Mouse (Mus musculus): ENCODE results near the gene Cd320. TPM values are rescaled to one million over a fixed set of nuclear protein-coding genes. Genes with fewer than 3 reads are reported as not detected.
"Not testable (repeated sequence)": the region's sequence is repeated elsewhere in the genome, so short reads cannot be mapped to it uniquely, and the experiment has no call there.

Gene Cd320
- total RNA-seq, 2 experiments from 2014 or later, result 1.5 to 4.0 TPM

GRCm38 (mm10) chr17:33892429-33892828 lies 49.5 kb downstream of the Cd320 start:
- ATAC-seq (ENCODE audit: poor library complexity, severe bottlenecking), result no peak

GRCm38 (mm10) chr17:33893011-33893410 lies 50.1 kb downstream of the Cd320 start:
- ATAC-seq (ENCODE audit: poor library complexity, severe bottlenecking), result not testable (repeated sequence)

GRCm38 (mm10) chr17:33897114-33897794 lies 54.4 kb downstream of the Cd320 start:
- ATAC-seq (ENCODE audit: poor library complexity, severe bottlenecking), result peak; percentile 59; the same call in 1 of the 2 replicates

GRCm38 (mm10) chr17:33898193-33898592 lies 55.3 kb downstream of the Cd320 start:
- ATAC-seq (ENCODE audit: poor library complexity, severe bottlenecking), result not testable (repeated sequence)

Other genes starting within 250 kb of the Cd320 start
- gene Zfp414, start 214.0 kb upstream of the Cd320 start, total RNA-seq (2015), result 63.1 and 65.6 TPM in 2 replicates
- 29.2 and 29.4 TPM in 2 replicates for gene Zfp414, start 214.0 kb upstream of the Cd320 start, total RNA-seq (2017)
- gene Pram1, start 205.0 kb upstream of the Cd320 start, total RNA-seq (2015), result 111 and 127 TPM in 2 replicates
- gene Pram1, start 205.0 kb upstream of the Cd320 start, total RNA-seq (2017), result 29.6 and 34.3 TPM in 2 replicates
- 362 and 391 TPM in 2 replicates for gene Hnrnpm, start 156.2 kb upstream of the Cd320 start, total RNA-seq (2015)
- 264 and 265 TPM in 2 replicates for gene Hnrnpm, start 156.2 kb upstream of the Cd320 start, total RNA-seq (2017)
- 51.4 and 64.2 TPM in 2 replicates for gene March2, start 124.4 kb upstream of the Cd320 start, total RNA-seq (2015)
- 42.7 and 46.6 TPM in 2 replicates for gene March2, start 124.4 kb upstream of the Cd320 start, total RNA-seq (2017)
- 94.0 and 104 TPM in 2 replicates for gene Rab11b, start 82.6 kb upstream of the Cd320 start, total RNA-seq (2015)
- 26.7 and 41.1 TPM in 2 replicates for gene Rab11b, start 82.6 kb upstream of the Cd320 start, total RNA-seq (2017)
- 0.59 and 0.80 TPM in 2 replicates for gene Angptl4, start 61.3 kb upstream of the Cd320 start, total RNA-seq (2015)
- gene Angptl4, start 61.3 kb upstream of the Cd320 start, total RNA-seq (2017), result 0.33 and 0.73 TPM in 2 replicates
- 12.3 and 16.2 TPM in 2 replicates for gene Kank3, start 32.6 kb upstream of the Cd320 start, total RNA-seq (2015)
- 13.5 and 14.8 TPM in 2 replicates for gene Kank3, start 32.6 kb upstream of the Cd320 start, total RNA-seq (2017)
- gene Rps28, start 18.5 kb upstream of the Cd320 start, total RNA-seq (2015), result 875 and 928 TPM in 2 replicates
- gene Rps28, start 18.5 kb upstream of the Cd320 start, total RNA-seq (2017), result 2,242 and 2,459 TPM in 2 replicates
- 150 and 160 TPM in 2 replicates for gene Ndufa7, start 18.5 kb upstream of the Cd320 start, total RNA-seq (2015)
- gene Ndufa7, start 18.5 kb upstream of the Cd320 start, total RNA-seq (2017), result 110 and 139 TPM in 2 replicates
- gene Gm7029, start 30.7 kb downstream of the Cd320 start, total RNA-seq (2015), result not detected in 2 replicates
- not detected in 2 replicates for gene Gm7029, start 30.7 kb downstream of the Cd320 start, total RNA-seq (2017)
- gene Kifc1, start 47.6 kb downstream of the Cd320 start, total RNA-seq (2015), result 9.0 and 12.9 TPM in 2 replicates
- 40.1 and 41.3 TPM in 2 replicates for gene Kifc1, start 47.6 kb downstream of the Cd320 start, total RNA-seq (2017)
- gene Platr17, start 62.0 kb downstream of the Cd320 start, total RNA-seq (2015), result 4.9 and 9.8 TPM in 2 replicates
- 2.6 and 5.9 TPM in 2 replicates for gene Platr17, start 62.0 kb downstream of the Cd320 start, total RNA-seq (2017)
- gene Daxx, start 66.3 kb downstream of the Cd320 start, total RNA-seq (2015), result 42.1 and 49.7 TPM in 2 replicates
- 39.3 and 63.3 TPM in 2 replicates for gene Daxx, start 66.3 kb downstream of the Cd320 start, total RNA-seq (2017)
- 99.7 and 105 TPM in 2 replicates for gene Tapbp, start 72.8 kb downstream of the Cd320 start, total RNA-seq (2015)
- gene Tapbp, start 72.8 kb downstream of the Cd320 start, total RNA-seq (2017), result 88.9 and 93.3 TPM in 2 replicates
- gene Zbtb22, start 72.8 kb downstream of the Cd320 start, total RNA-seq (2015), result 13.7 and 14.0 TPM in 2 replicates
- 22.0 and 25.8 TPM in 2 replicates for gene Zbtb22, start 72.8 kb downstream of the Cd320 start, total RNA-seq (2017)
- 33.6 and 38.2 TPM in 2 replicates for gene Rgl2, start 86.5 kb downstream of the Cd320 start, total RNA-seq (2015)
- 51.8 and 58.3 TPM in 2 replicates for gene Rgl2, start 86.5 kb downstream of the Cd320 start, total RNA-seq (2017)
- gene Pfdn6, start 97.3 kb downstream of the Cd320 start, total RNA-seq (2015), result 84.1 and 88.3 TPM in 2 replicates
- 148 and 161 TPM in 2 replicates for gene Pfdn6, start 97.3 kb downstream of the Cd320 start, total RNA-seq (2017)
- 12.2 and 12.4 TPM in 2 replicates for gene Wdr46, start 97.6 kb downstream of the Cd320 start, total RNA-seq (2015)
- gene Wdr46, start 97.6 kb downstream of the Cd320 start, total RNA-seq (2017), result 21.6 and 23.7 TPM in 2 replicates
- 3.5 and 4.0 TPM in 2 replicates for gene B3galt4, start 108.4 kb downstream of the Cd320 start, total RNA-seq (2015)
- 4.9 and 5.7 TPM in 2 replicates for gene B3galt4, start 108.4 kb downstream of the Cd320 start, total RNA-seq (2017)
- 15.7 and 17.7 TPM in 2 replicates for gene Vps52, start 112.7 kb downstream of the Cd320 start, total RNA-seq (2015)
- gene Vps52, start 112.7 kb downstream of the Cd320 start, total RNA-seq (2017), result 11.6 and 22.8 TPM in 2 replicates
- 2,016 and 2,115 TPM in 2 replicates for gene Rps18, start 112.9 kb downstream of the Cd320 start, total RNA-seq (2015)
- gene Rps18, start 112.9 kb downstream of the Cd320 start, total RNA-seq (2017), result 724 and 801 TPM in 2 replicates
- 868 and 887 TPM in 2 replicates for gene H2-K1, start 157.3 kb downstream of the Cd320 start, total RNA-seq (2015)
- gene H2-K1, start 157.3 kb downstream of the Cd320 start, total RNA-seq (2017), result 668 and 686 TPM in 2 replicates
- gene Ring1, start 181.6 kb downstream of the Cd320 start, total RNA-seq (2015), result 5.3 and 6.7 TPM in 2 replicates
- gene Ring1, start 181.6 kb downstream of the Cd320 start, total RNA-seq (2017), result 7.9 and 9.6 TPM in 2 replicates
- gene H2-Ke6, start 185.0 kb downstream of the Cd320 start, total RNA-seq (2015), result 67.7 and 84.3 TPM in 2 replicates
- 34.6 and 35.5 TPM in 2 replicates for gene H2-Ke6, start 185.0 kb downstream of the Cd320 start, total RNA-seq (2017)
- 5.4 and 6.4 TPM in 2 replicates for gene Slc39a7, start 188.6 kb downstream of the Cd320 start, total RNA-seq (2015)
- 72.5 and 83.1 TPM in 2 replicates for gene Slc39a7, start 188.6 kb downstream of the Cd320 start, total RNA-seq (2017)
- gene Rxrb, start 188.7 kb downstream of the Cd320 start, total RNA-seq (2015), result 19.6 and 23.4 TPM in 2 replicates
- gene Rxrb, start 188.7 kb downstream of the Cd320 start, total RNA-seq (2017), result 23.7 and 27.2 TPM in 2 replicates
- gene Col11a2, start 196.3 kb downstream of the Cd320 start, total RNA-seq (2015), result 0.36 and 0.87 TPM in 2 replicates
- gene Col11a2, start 196.3 kb downstream of the Cd320 start, total RNA-seq (2017), result 1.2 and 1.5 TPM in 2 replicates
- gene H2-Oa, start 249.2 kb downstream of the Cd320 start, total RNA-seq (2015), result 10.0 and 10.8 TPM in 2 replicates
- gene H2-Oa, start 249.2 kb downstream of the Cd320 start, total RNA-seq (2017), result 3.7 and 6.9 TPM in 2 replicates